Mouse (Mus musculus): ENCODE data around the gene Idh3g.
"Not testable (repeated sequence)": the region's sequence is repeated elsewhere in the genome, so short reads cannot be mapped to it uniquely, and the experiment has no call there.

The Idh3g gene

DNA sequence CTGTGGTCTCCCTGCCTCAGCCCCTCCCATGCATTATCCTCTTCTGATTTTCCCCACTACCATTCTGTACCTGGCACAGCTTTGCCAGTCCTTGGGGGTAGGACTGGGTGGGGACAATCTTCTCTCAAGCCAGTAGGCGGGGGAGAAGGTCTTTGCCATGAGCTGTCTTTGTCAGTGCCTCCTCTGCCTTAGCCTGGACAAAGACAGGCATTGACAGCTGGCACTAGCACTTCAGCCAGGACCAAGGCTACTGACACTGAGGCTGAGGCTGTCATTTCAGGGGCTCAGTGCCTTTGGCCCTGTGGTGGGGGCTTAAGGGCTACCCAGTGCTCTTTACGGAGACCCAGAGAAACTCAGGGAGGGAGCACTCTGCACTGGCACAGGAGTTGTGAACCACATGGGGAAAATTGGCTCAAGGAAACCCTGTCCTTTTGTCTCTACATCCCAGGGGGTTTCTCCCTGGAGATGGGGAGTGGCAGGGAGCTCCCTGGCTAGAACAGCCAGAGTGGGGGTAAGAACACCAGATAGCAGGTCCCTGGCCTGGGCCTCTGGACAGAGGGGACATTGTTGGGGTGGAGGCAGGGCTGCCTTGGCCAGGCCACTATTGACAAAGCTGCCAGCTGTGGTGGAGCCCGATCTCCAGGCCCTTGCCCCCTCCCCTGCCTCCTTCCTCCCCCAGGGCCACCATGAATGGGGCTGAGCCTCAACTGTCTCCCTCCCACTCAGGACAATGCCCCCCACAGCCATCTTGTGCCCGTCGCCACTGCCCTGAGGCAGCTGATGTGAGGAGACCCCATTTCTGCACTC lies 30.2 kb downstream of the Idh3g start, which contains the start of gene Plxnb3:
Gene Plxnb3, plus strand, starts transcription at position 757 of the 807 bp plus-strand sequence.
- no peak for DNase-seq

GRCm38 (mm10) chrX:73748977-73749376 lies 37.7 kb downstream of the Idh3g start:
- DNase-seq = no peak

- DNase-seq = no peak
Measured at GRCm38 (mm10) chrX:73744774-73745481, 41.8 kb downstream of the Idh3g start.

- DNase-seq = not testable (repeated sequence)
Measured at GRCm38 (mm10) chrX:73739841-73740240, 46.9 kb downstream of the Idh3g start.

GRCm38 (mm10) chrX:73739151-73739550 lies 47.5 kb downstream of the Idh3g start:
- DNase-seq = no peak

GRCm38 (mm10) chrX:73738155-73738554 lies 48.5 kb downstream of the Idh3g start:
- no peak for DNase-seq

GRCm38 (mm10) chrX:73730908-73731307 lies 55.8 kb downstream of the Idh3g start:
- DNase-seq = no peak

Data from embryo, embryonic 11 days (tissue).